Mouse (Mus musculus): ENCODE results near the gene Gm45233. TPM values are rescaled to one million over a fixed set of nuclear protein-coding genes. Genes with fewer than 3 reads are reported as not detected.
A peak's percentile ranks its signal among the peaks of the same experiment; 100 is the strongest.

The Gm45233 gene
- polyA plus RNA-seq, 1 experiment from 2014 or later = not detected

- WGBS = 89% methylated on average over 14 of the region's 14 CpGs
- no peaks in the 10 kb centered on the region; the same call in 1 of the 2 replicates for H3K36me3 ChIP-seq (ENCODE audit: control insufficient read depth, insufficient read depth, low read length)
These were observed 9.8 kb downstream of the Gm45233 start for GRCm38 (mm10) chr7:43453599-43454355.

GRCm38 (mm10) chr7:43454371-43454770 is 10.4 kb downstream of the Gm45233 start:
- H3K4me2 ChIP-seq (ENCODE audit: low read depth, low read length, severe bottlenecking) = no peak overlapping the region
- no peak overlapping the region for H3K4me3 ChIP-seq (ENCODE audit: low read depth, low read length)
- H3K9ac ChIP-seq (ENCODE audit: low read length) = no peak overlapping the region
- H3K9me3 ChIP-seq (ENCODE audit: control insufficient read depth, low read length) = no peaks in the 10 kb centered on the region
- no peaks in the 10 kb centered on the region for H3K27me3 ChIP-seq (ENCODE audit: control insufficient read depth, insufficient read depth, low read length)
- WGBS = 95% methylated on average over 6 of the region's 6 CpGs
- ATAC-seq (replicated peaks; ENCODE audit: low FRiP score) (no peak), DNase-seq (ENCODE audit: low spot score) (no peak)
- H3K36me3 ChIP-seq (ENCODE audit: control insufficient read depth, insufficient read depth, low read length) = no peaks in the 10 kb centered on the region; the same call in 1 of the 2 replicates
- no peak overlapping the region for H3K27ac ChIP-seq (ENCODE audit: low read depth, low read length)
- no peaks in the 10 kb centered on the region for H3K4me1 ChIP-seq (replicated peaks; ENCODE audit: control insufficient read depth, insufficient read depth, low read length)

More at GRCm38 (mm10) chr7:43453599-43454355, 9.8 kb downstream of the Gm45233 start:
- H3K4me1 ChIP-seq (replicated peaks; ENCODE audit: control insufficient read depth, insufficient read depth, low read length) = no peaks in the 10 kb centered on the region
- H3K4me2 ChIP-seq (ENCODE audit: low read depth, low read length, severe bottlenecking) = no peak overlapping the region
- no peaks in the 10 kb centered on the region for H3K27me3 ChIP-seq (ENCODE audit: control insufficient read depth, insufficient read depth, low read length)
- DNase-seq (ENCODE audit: low spot score) = no peak
- no peak for ATAC-seq (replicated peaks; ENCODE audit: low FRiP score)
- no peaks in the 10 kb centered on the region for H3K9me3 ChIP-seq (ENCODE audit: control insufficient read depth, low read length)
- no peak overlapping the region for H3K27ac ChIP-seq (ENCODE audit: low read depth, low read length)
- H3K4me3 ChIP-seq (ENCODE audit: low read depth, low read length) = no peak overlapping the region
- H3K9ac ChIP-seq (ENCODE audit: low read length) = no peak overlapping the region

- no peaks in the 10 kb centered on the region for H3K36me3 ChIP-seq (ENCODE audit: control insufficient read depth, insufficient read depth, low read length)
- no peak within 1 kb of the TSS for H3K4me2 ChIP-seq (ENCODE audit: low read depth, low read length, severe bottlenecking)
- H3K27ac ChIP-seq (ENCODE audit: low read depth, low read length) = no peak within 1 kb of the TSS
- no peaks in the 10 kb centered on the region for H3K4me1 ChIP-seq (replicated peaks; ENCODE audit: control insufficient read depth, insufficient read depth, low read length)
- ATAC-seq (replicated peaks; ENCODE audit: low FRiP score) = no peak
- no peak within 1 kb of the TSS for H3K9ac ChIP-seq (ENCODE audit: low read length)
- WGBS = 71% methylated on average over 4 of the region's 4 CpGs
- H3K27me3 ChIP-seq (ENCODE audit: control insufficient read depth, insufficient read depth, low read length) = peaks cover 12% of the 10 kb centered on the region
- no peak for DNase-seq (ENCODE audit: low spot score)
- H3K9me3 ChIP-seq (ENCODE audit: control insufficient read depth, low read length) = no peaks in the 10 kb centered on the region
- H3K4me3 ChIP-seq (ENCODE audit: low read depth, low read length) = no peak within 1 kb of the TSS
These were observed 18.9 kb downstream of the Gm45233 start, which contains the start of gene Vsig10l for GRCm38 (mm10) chr7:43462851-43463250. Vsig10l (plus strand) TSS chr7:43463151.

GRCm38 (mm10) chr7:43463976-43464375 is 20.0 kb downstream of the Gm45233 start:
- peaks cover 12% of the 10 kb centered on the region for H3K27me3 ChIP-seq (ENCODE audit: control insufficient read depth, insufficient read depth, low read length)
- H3K4me1 ChIP-seq (replicated peaks; ENCODE audit: control insufficient read depth, insufficient read depth, low read length) = no peaks in the 10 kb centered on the region
- no peak overlapping the region for H3K4me2 ChIP-seq (ENCODE audit: low read depth, low read length, severe bottlenecking)
- H3K9me3 ChIP-seq (ENCODE audit: control insufficient read depth, low read length) = no peaks in the 10 kb centered on the region
- H3K4me3 ChIP-seq (ENCODE audit: low read depth, low read length) = no peak overlapping the region
- H3K36me3 ChIP-seq (ENCODE audit: control insufficient read depth, insufficient read depth, low read length) = no peaks in the 10 kb centered on the region
- no peak overlapping the region for H3K9ac ChIP-seq (ENCODE audit: low read length)
- WGBS = 86% methylated on average over 7 of the region's 7 CpGs
- DNase-seq (ENCODE audit: low spot score) (no peak), ATAC-seq (replicated peaks; ENCODE audit: low FRiP score) (no peak)
- H3K27ac ChIP-seq (ENCODE audit: low read depth, low read length) = no peak overlapping the region

GRCm38 (mm10) chr7:43464864-43465343 is 21.0 kb downstream of the Gm45233 start:
- DNase-seq (ENCODE audit: low spot score) = peak; percentile 80
- Histone ChIP-seq H3K9me3 (ENCODE audit: control insufficient read depth, low read length) (no peaks in the 10 kb centered on the region), H3K27me3 (ENCODE audit: control insufficient read depth, insufficient read depth, low read length) (peaks cover 12% of the 10 kb centered on the region), H3K27ac (ENCODE audit: low read depth, low read length) (no peak overlapping the region), H3K4me2 (ENCODE audit: low read depth, low read length, severe bottlenecking) (peak overlapping the region; percentile 72), H3K9ac (ENCODE audit: low read length) (peak overlapping the region; percentile 49), H3K36me3 (ENCODE audit: control insufficient read depth, insufficient read depth, low read length) (no peaks in the 10 kb centered on the region), H3K4me3 (ENCODE audit: low read depth, low read length) (peak overlapping the region; percentile 35), H3K4me1 (replicated peaks; ENCODE audit: control insufficient read depth, insufficient read depth, low read length) (no peaks in the 10 kb centered on the region)
- WGBS = 7% methylated on average over 35 of the region's 35 CpGs
- ATAC-seq (replicated peaks; ENCODE audit: low FRiP score) = peak; percentile 15; the same call in 1 of the 2 replicates

GRCm38 (mm10) chr7:43465344-43466098 is 21.6 kb downstream of the Gm45233 start:
- H3K9ac ChIP-seq (ENCODE audit: low read length) = peak overlapping the region; percentile 49
- no peaks in the 10 kb centered on the region for H3K36me3 ChIP-seq (ENCODE audit: control insufficient read depth, insufficient read depth, low read length)
- H3K4me1 ChIP-seq (replicated peaks; ENCODE audit: control insufficient read depth, insufficient read depth, low read length) = no peaks in the 10 kb centered on the region
- H3K9me3 ChIP-seq (ENCODE audit: control insufficient read depth, low read length) = no peaks in the 10 kb centered on the region
- H3K4me3 ChIP-seq (ENCODE audit: low read depth, low read length) = peak overlapping the region; percentile 35
- peaks cover 12% of the 10 kb centered on the region for H3K27me3 ChIP-seq (ENCODE audit: control insufficient read depth, insufficient read depth, low read length)
- ATAC-seq (replicated peaks; ENCODE audit: low FRiP score) (peak; percentile 83), DNase-seq (ENCODE audit: low spot score) (peak; percentile 91)
- under 1% methylated on average over 33 of the region's 33 CpGs for WGBS
- no peak overlapping the region for H3K27ac ChIP-seq (ENCODE audit: low read depth, low read length)
- H3K4me2 ChIP-seq (ENCODE audit: low read depth, low read length, severe bottlenecking) = peak overlapping the region; percentile 72

GRCm38 (mm10) chr7:43466099-43466694 is 22.3 kb downstream of the Gm45233 start:
- Histone ChIP-seq H3K9ac (ENCODE audit: low read length) (peak overlapping the region; percentile 29), H3K4me1 (replicated peaks; ENCODE audit: control insufficient read depth, insufficient read depth, low read length) (no peaks in the 10 kb centered on the region), H3K4me3 (ENCODE audit: low read depth, low read length) (peak overlapping the region; percentile 35), H3K36me3 (ENCODE audit: control insufficient read depth, insufficient read depth, low read length) (no peaks in the 10 kb centered on the region), H3K4me2 (ENCODE audit: low read depth, low read length, severe bottlenecking) (peak overlapping the region; percentile 72), H3K27me3 (ENCODE audit: control insufficient read depth, insufficient read depth, low read length) (peaks cover 12% of the 10 kb centered on the region), H3K27ac (ENCODE audit: low read depth, low read length) (no peak overlapping the region), H3K9me3 (ENCODE audit: control insufficient read depth, low read length) (no peaks in the 10 kb centered on the region)
- DNase-seq (ENCODE audit: low spot score) (peak; percentile 90), ATAC-seq (replicated peaks; ENCODE audit: low FRiP score) (peak; percentile 58)
- WGBS = under 1% methylated on average over 32 of the region's 33 CpGs

GRCm38 (mm10) chr7:43470373-43470772 is 26.4 kb downstream of the Gm45233 start:
- ATAC-seq (replicated peaks; ENCODE audit: low FRiP score) (no peak), DNase-seq (ENCODE audit: low spot score) (peak; percentile 82)
- no peaks in the 10 kb centered on the region for H3K36me3 ChIP-seq (ENCODE audit: control insufficient read depth, insufficient read depth, low read length)
- no peak overlapping the region for H3K27ac ChIP-seq (ENCODE audit: low read depth, low read length)
- no peak overlapping the region for H3K9ac ChIP-seq (ENCODE audit: low read length)
- no peak overlapping the region for H3K4me3 ChIP-seq (ENCODE audit: low read depth, low read length)
- 38% methylated on average over 8 of the region's 8 CpGs for WGBS
- H3K27me3 ChIP-seq (ENCODE audit: control insufficient read depth, insufficient read depth, low read length) = peaks cover 2% of the 10 kb centered on the region; the same call in 1 of the 2 replicates
- H3K4me1 ChIP-seq (replicated peaks; ENCODE audit: control insufficient read depth, insufficient read depth, low read length) = no peaks in the 10 kb centered on the region
- H3K9me3 ChIP-seq (ENCODE audit: control insufficient read depth, low read length) = no peaks in the 10 kb centered on the region
- no peak overlapping the region for H3K4me2 ChIP-seq (ENCODE audit: low read depth, low read length, severe bottlenecking)
